Mouse (Mus musculus) forebrain, embryonic 10.5 days (tissue): ENCODE measurements at regions not wholly inside any gene's neighbourhood (a gene's known extent, or its start where the extent isn't known, plus 50 kb on each side); places are given as distances from the start of the nearest gene placed in this dataset.

Experiments
- DNase-seq: peaks from one replicate; pipeline ENCODE4 v3.0.0-alpha.2; 2017; ENCODE audit warnings: low spot score; ENCODE audit errors: extremely low spot score
- H3K27ac ChIP-seq: fragments of 300-500 bp; sonication (generic); 2 replicates; pipeline ENCODE4 v1.5.1; 2016; ENCODE audit warnings: mild to moderate bottlenecking
- H3K27me3 ChIP-seq: fragments of 300-500 bp; sonication (generic); 2 replicates; pipeline ENCODE4 v1.6.1; 2016; ENCODE audit warnings: mild to moderate bottlenecking; ENCODE audit not compliant: poor library complexity, severe bottlenecking
- H3K36me3 ChIP-seq: fragments of 300-500 bp; sonication (generic); replicated peaks from 2 replicates; pipeline ENCODE4 v1.6.1; 2016; ENCODE audit warnings: mild to moderate bottlenecking, moderate library complexity
- H3K4me1 ChIP-seq: fragments of 300-500 bp; sonication (generic); 2 replicates; pipeline ENCODE4 v1.6.1; 2016
- H3K4me3 ChIP-seq: fragments of 300-500 bp; sonication (generic); 2 replicates; pipeline ENCODE4 v1.5.1; 2016; ENCODE audit warnings: mild to moderate bottlenecking, moderate library complexity
- H3K9me3 ChIP-seq: fragments of 300-500 bp; sonication (generic); 2 replicates; pipeline ENCODE4 v1.6.1; 2016; ENCODE audit warnings: mild to moderate bottlenecking, moderate library complexity
- WGBS: fragments of 180-500 bp; shearing (Covaris S2); methylation state at CpG from one replicate; pipeline ENCODE4 v1.1.7; 2016; 5-methylcytosine and 5-hydroxymethylcytosine counted together

DNA sequence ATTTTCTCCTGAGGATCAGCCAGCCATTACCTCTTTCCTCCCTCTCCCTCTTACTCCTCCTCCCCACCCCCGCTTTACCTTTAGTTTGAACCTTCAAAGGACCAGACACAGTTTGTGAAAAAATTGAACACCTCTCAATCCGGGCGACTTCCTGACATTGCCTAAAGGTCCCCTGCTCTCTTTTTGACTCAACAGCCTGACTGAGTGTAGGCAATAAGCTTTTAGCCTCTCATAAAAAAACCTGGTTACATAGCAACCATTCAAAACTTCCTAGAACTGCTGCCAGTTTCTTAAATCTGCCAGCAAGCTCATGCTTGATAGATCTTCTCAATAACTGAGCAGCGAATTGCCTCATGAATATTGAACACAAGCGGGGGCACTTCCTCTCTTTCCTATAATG lies 71.7 kb downstream of the Zfp945 start:
- 81% methylated on average over 5 of the region's 5 CpGs for WGBS
- peaks cover 73% of the 10 kb centered on the region for H3K9me3 ChIP-seq
- no peak for DNase-seq

DNA sequence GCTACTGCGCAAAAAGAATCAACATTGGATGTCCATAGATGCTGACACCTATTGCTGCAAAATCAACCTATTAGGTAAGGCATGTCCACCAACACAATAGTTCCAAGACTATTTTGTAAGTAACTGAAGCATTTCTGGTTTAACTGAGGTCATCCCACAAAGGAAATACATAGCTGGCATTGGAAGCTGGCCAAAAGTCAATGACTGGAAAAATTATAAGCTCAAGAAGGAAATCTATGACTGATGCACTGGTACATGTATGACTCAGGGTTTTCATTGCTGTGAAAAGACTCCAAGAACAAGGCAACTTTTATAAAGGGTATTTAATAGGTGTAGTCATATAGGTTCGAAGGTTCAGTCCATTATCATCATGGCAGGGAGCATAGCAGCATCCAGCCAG lies 82.5 kb downstream of the Zfp945 start:
- Histone ChIP-seq H3K27me3 (no peaks in the 10 kb centered on the region), H3K27ac (no peak overlapping the region), H3K4me3 (no peak overlapping the region), H3K36me3 (peaks cover 42% of the 10 kb centered on the region), H3K9me3 (peaks cover 63% of the 10 kb centered on the region), H3K4me1 (no peaks in the 10 kb centered on the region)
- WGBS: 89% methylated on average over 2 of the region's 2 CpGs
- no peak for DNase-seq

More for the DNA sequence above, 71.7 kb downstream of the Zfp945 start:
- no peaks in the 10 kb centered on the region for H3K27me3 ChIP-seq
- H3K27ac ChIP-seq: no peak overlapping the region
- H3K36me3 ChIP-seq: peaks cover 10% of the 10 kb centered on the region
- H3K4me3 ChIP-seq: no peak overlapping the region
- no peaks in the 10 kb centered on the region for H3K4me1 ChIP-seq

- DNase-seq: no peak
- WGBS: 54% methylated on average over 7 of the region's 7 CpGs
- no peak overlapping the region for H3K4me3 ChIP-seq
- H3K9me3 ChIP-seq: no peaks in the 10 kb centered on the region; the same call in 1 of the 2 replicates
- no peaks in the 10 kb centered on the region for H3K27me3 ChIP-seq
- no peak overlapping the region for H3K27ac ChIP-seq
- no peaks in the 10 kb centered on the region for H3K4me1 ChIP-seq
- H3K36me3 ChIP-seq: no peaks in the 10 kb centered on the region
Observed at GRCm38 (mm10) chr17:22745736-22746135, 121.2 kb downstream of the Zfp945 start.

- H3K9me3 ChIP-seq: peaks cover 16% of the 10 kb centered on the region; the same call in 1 of the 2 replicates
- H3K27me3 ChIP-seq: no peaks in the 10 kb centered on the region
- peak overlapping the region; percentile 85 for H3K27ac ChIP-seq
- under 1% methylated on average over 25 of the region's 25 CpGs for WGBS
- peaks cover 13% of the 10 kb centered on the region for H3K4me1 ChIP-seq
- DNase-seq: peak; percentile 61
- peaks cover 21% of the 10 kb centered on the region for H3K36me3 ChIP-seq
- peak overlapping the region; percentile 65 for H3K4me3 ChIP-seq
Observed at GRCm38 (mm10) chr17:22739581-22740178, 127.3 kb downstream of the Zfp945 start.

DNA sequence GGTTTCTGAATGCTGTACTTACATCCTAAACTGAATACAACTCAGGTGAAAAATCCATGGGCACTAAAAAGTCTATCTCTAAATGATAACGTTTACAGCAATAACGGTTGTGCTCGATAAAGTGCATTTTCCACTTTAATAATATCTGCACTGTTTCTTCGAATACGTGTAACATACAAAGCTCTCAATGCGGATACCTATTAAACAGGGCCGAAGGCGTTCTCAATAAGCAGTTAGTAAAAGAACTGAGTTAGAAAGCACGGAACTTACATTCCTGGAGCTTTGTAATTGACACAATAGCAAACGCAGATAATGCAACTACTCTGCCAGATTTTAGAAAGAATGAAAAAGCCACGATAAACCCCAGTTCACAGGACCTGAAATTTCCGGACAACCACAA lies 127.8 kb downstream of the Zfp945 start:
- Histone ChIP-seq H3K27me3 (no peaks in the 10 kb centered on the region), H3K4me1 (peaks cover 13% of the 10 kb centered on the region), H3K27ac (peak overlapping the region; percentile 85), H3K36me3 (peaks cover 24% of the 10 kb centered on the region), H3K9me3 (peaks cover 21% of the 10 kb centered on the region; the same call in 1 of the 2 replicates), H3K4me3 (peak overlapping the region; percentile 65)
- WGBS: 19% methylated on average over 12 of the region's 12 CpGs
- DNase-seq: no peak

GRCm38 (mm10) chr17:22736360-22736759 lies 130.6 kb downstream of the Zfp945 start:
- H3K27me3 ChIP-seq: no peaks in the 10 kb centered on the region
- H3K4me1 ChIP-seq: peaks cover 13% of the 10 kb centered on the region
- H3K36me3 ChIP-seq: peaks cover 28% of the 10 kb centered on the region
- peaks cover 46% of the 10 kb centered on the region for H3K9me3 ChIP-seq
- DNase-seq: no peak
- WGBS: 97% methylated on average over 4 of the region's 4 CpGs
- H3K27ac ChIP-seq: no peak overlapping the region
- no peak overlapping the region for H3K4me3 ChIP-seq
